Mouse (Mus musculus) layer of hippocampus, adult 9-11 months (tissue): ENCODE measurements around the gene Uso1.

Experiments
- DNase-seq: peaks from one replicate; pipeline ENCODE4 v3.0.0; 2022

Gene Uso1

DNA sequence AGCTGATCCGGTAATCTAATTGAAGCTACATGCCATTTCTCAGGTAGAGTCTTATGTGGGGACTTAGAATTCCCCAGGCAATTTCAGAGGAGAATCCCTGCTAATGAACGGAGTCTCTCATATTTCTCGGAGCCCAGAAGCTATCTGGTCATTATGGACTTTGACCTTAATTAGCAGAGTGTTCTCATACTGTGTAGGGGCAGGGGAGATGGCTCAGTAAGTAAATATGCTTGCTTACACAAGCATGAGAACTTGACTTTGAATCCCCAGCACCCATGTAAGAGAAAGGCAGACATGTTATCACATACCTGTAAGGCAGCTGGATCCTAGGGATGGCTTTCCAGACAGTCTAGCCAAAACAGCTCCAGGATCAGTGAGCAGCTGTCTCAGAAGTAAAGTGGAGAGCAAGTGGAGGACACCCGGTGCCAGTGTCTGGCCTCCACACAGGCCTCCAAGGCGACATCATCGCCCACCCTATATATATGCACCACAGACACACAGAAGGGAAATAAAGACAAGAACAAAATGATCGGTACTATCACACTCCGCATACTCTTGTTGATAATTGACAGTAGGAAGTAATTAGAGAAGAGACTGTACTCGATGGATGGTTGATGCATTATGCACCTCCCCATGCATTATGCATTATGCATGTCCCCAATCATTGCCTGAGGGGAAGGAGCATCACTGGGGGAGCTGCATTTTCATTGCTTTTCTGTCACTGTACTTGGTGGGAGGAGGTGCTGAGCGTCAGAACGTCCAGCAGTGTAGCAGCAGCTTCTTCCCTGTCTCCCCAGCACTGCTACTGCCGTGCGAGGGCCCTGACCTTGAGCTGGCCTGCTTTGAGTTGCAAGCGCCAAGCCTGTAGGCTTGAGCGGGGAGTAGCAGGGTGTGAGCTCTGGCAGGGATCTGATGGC, 59.4 kb downstream of the Uso1 start:
- DNase-seq, result peak; percentile 9

DNA sequence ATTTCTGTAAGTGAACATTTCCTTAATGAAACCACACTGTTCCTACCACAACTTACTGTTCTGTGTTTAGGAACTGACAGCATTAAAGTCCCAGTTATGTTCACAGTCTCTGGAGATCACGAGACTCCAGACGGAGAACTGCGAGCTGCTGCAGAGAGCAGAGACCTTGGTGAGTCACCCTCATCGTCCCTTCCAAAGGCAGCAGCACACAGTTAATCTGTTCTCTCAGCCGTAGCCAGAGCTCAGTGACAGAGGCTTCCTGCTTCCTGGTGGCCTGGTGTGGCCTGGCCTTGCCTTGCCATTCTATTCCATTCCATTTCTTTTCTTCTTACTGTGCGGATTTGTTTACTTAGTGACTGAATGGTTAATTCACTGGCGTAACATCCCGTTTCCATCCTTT, 60.5 kb downstream of the Uso1 start:
- no peak for DNase-seq

DNA sequence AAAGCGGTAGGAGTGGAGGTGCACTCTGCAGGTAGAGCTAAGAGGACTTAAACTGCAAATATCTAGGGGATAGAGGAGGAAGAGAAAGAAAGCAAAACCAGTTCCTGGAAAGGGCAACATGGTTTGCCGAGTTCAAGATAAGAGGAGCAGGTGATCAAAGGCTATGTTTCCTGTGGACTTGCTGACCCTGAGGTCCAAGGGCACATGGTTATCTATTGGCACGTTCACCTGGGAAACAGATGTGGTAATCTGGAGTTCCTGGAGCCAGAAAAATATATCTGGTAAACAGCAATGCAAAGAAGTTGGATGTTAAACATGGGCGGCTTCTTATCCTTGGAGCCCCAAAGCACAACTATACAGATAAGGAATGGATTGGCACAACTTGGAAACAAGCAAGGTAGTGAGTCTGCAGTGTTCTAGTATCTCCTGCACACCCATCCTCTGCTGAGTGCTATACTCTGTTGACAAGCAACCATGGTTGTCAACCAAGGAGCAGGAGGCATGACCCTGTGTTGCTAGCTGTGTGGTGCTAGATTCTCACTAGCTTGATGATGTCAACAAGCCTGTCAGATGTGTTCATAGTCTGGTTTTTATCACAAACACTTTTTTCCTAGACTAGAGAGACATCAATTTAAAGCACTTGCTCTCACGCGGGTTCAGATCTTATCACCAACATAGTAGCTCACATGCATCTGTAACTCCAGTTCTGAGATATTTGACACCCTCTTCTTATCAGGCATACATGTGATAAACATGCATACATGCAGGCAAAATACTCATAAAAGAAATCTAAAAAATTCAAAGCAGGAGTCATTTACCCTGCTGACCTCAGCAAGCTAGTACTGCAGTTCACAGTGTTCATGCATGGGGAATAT, 66.7 kb downstream of the Uso1 start:
- no peak for DNase-seq

DNA sequence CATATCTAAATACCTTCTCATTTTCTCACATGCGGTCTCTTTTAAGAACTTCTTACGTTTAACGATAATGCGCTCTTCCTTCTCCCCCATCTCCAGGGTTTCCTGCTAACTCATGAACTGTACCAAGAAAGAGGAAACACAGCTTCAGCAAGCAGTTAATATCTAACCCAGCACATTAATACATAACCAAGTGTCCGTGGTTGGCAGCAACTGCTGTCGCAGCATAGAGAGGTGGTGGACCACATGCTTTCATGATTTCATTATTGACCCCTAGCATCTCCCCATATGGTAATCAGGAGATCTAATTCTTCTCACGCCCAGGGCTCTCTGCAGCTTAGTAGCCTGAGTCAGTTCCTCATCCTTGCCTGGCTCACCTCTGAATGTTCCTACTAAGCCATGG, 67.4 kb downstream of the Uso1 start:
- DNase-seq, result no peak

DNA sequence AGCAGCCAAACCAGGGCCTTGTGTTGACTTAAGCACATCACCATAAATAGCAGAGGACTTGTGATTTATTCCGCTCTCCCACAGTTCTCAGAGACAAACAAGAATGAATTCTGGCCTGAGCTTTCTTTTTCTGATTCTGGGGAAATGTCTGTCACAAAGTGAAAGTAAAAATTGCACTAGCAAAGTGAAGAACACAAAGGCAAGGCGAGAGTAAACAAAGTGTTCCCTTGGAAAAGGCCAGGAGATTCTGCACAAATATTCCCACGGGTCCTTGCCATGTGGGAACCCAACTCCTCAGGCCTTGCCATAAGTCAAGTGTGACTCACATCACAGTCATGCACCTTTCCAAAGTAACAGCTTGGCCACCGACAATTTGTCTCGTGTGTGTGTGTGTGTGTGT, 68.0 kb downstream of the Uso1 start:
- no peak for DNase-seq

DNA sequence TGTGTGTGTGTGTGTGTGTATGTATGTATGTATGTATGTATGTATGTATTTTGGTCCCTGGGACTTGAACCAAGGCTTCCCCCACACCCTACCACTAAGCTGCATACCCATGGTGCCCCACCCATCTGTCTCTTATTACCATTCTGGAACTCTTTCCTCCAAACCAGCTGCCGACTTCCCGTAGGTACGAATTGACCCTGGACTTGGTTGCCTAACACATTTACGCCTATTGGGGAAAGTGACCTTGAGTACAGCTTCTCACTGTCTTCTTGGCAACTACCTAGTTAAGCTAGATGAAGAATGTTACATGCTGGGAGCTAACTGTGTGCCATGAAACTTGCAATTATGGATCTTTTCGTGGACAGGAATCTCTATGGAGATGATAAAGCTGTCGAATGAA, 68.4 kb downstream of the Uso1 start:
- DNase-seq, result no peak

DNA sequence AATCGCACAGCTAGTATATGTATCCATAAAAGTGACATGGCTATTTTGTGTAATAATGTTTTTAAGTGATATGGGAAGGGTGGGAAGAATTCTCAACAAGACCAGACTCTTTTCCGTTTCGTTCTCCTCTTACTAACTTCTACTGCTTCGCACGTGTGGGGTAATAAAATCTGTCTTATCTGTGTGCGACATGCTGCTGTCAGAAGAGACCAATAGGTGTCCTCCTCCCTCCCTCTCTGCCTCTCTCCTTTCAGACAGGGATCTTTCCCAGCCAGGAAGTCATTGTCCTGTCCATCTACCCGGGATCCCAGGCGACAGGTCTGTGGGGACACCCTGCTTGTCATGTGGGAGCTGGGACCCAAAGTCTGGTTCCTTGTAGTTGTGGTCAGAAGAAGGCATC, 72.5 kb downstream of the Uso1 start:
- no peak for DNase-seq

DNA sequence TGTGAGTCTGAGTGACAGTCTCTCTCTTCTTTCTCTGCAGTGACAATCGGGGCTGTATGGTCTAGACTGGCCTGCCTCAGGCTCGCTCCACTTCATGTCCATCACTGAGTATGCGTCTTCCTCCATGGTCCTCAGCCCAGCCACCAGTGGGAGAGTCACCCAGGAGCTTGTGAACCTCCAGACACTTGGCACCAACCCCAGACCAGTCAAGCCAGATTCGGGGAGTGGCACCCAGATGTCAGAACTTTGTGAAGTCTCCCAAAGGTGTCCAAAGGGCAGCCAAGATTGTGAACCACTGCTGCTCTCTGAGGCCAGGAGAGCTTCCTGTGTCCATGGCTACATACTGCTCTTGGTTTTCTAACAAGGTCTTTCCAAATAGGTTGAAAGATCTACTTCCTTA, 74.5 kb downstream of the Uso1 start:
- no peak for DNase-seq

DNA sequence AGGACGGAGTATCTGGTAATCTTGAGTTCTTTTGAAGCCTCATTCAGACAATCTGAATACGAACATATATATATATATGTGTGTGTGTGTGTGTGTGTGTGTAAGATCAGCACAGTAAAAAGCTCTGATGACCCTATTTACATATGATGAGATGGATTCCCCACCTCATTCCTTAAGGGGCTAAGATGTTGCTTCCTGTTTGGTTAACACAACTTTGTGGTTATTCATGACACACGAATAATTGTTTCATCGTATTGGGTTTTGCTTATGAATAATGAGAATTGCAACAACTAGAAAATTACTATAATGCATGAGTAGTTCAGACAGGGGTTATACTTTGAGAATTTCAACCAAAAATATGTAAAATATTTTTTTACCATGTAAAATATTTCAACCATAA, 77.6 kb downstream of the Uso1 start, which contains the start of gene U90926:
U90926 (minus strand) TSS at position 101 of the 400 bp plus-strand sequence.
- no peak for DNase-seq

DNA sequence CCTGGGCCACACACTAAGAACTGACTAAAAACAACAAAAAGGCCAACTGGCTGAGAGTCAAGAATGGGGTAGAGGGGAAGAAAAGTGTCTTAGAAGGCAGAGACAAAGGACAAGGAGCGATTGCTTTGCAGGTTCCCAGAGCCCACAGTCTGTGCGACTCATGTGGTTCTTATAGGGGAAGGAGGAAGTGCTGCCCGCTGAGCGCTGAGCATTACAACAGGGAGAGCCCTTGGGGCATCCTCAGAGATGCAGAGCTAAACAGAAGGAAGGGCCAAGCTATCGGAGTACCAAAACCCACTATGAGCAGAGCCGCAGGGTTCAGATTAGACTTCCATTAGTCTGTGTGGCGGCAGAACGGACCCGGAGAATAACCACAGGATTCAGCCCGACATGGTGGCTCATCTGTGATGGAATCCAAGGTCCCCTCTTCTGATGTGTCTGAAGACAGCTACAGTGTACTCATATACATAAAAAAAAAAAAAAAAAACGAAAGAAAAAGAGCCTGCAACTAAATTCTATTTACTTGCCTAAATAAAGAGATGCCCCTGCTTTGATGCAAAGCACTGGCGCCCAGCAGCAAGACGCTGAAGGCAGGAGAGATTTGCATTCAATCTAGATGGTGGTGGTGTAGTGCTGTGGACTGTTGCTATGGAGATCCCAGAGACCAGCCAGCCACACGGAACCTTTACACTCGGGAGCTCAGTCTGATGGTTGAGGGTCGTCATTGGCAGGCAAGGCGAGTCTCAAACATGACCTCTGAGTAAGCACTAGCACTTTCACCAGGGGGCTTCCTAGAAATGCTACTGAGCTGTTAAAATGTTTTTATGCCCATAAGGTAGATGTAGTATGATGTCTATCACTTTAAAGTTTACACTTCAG, 81.4 kb downstream of the Uso1 start:
- DNase-seq, result no peak

DNA sequence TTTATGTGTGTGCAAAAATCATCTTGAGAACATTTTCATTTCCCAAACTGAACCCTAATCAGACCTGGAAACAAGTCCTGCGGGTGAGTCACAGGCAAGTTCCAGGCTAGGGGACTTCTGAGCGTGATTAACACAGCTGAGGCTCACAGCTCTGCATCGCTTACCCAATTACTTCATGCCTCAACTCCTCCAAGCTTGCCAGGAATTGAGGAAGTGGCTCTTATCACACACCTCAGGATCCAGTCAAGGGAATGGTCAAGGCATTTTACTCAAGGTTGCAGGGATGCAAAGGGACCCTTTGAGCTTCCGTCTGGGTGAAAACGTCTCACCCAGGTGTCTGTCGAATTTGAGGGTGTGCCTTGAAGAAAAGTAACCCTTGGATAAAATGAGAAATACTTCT, 82.1 kb downstream of the Uso1 start:
- no peak for DNase-seq

DNA sequence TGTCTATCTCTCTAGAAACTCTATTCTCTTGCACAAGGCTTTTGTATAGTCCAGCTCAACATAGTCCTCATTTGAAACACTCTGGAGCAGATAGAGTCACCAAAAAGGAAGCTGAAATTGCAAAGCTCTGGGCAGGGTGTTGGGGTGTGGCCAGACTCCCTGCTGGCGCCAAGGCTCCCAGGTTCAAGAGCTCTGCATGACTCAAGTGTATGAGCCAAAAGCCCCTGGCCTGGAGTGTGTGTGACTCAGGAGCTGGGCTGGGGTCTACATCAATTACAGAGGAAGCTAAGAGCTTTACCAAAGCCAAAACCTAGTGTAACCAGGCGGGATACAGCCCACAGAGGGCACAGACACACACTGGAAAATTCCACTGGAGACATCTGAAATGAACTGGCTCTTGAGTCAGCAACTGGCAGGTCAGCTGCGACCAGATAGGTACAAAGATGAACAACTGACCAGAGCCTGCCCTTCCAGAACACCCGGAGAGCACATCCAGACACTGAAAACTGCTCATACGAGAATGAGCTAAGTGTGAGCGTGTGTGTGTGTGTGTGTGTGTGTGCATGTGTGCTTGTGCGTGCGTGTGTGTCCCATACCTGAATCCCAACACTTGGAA, 82.7 kb downstream of the Uso1 start:
- DNase-seq, result no peak

DNA sequence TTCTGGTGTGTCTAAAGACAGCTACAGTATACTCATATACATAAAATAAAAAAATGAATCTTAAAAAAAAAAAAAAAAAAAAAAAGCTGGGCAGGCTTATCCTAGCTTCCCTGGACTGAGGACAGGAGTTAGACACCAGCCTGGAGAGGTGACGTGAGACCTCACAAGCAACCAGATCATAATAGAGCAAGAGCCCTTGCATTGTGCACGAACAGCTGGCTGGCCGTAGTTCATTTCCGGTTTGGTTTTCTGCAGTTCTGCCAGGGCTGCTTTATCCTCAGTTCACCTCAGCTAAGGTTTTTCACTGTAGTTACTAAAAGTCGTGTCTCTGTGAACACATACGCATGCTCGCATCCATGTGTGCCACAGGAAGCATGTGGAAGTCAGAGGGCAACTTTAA, 90.0 kb downstream of the Uso1 start:
- DNase-seq, result no peak

DNA sequence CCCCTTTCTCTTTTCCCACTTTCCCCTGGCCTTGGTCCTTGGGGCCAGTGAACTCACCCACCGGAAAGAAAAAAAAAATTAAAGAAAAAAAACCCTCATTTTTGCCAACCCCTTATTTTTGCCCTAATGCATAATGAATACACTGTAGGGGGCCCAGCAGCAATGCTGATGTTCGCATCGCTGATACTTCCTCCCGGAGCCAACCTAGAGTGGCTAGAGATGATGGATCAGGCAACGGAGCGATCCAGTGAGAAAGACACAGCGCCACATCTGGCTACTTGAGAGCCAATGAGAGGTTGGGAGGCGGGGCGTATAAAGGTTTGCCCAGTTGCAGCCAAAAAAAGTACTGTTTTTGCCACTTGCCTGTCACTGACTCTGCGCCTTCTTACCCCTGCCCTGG, 91.0 kb downstream of the Uso1 start:
- no peak for DNase-seq

DNA sequence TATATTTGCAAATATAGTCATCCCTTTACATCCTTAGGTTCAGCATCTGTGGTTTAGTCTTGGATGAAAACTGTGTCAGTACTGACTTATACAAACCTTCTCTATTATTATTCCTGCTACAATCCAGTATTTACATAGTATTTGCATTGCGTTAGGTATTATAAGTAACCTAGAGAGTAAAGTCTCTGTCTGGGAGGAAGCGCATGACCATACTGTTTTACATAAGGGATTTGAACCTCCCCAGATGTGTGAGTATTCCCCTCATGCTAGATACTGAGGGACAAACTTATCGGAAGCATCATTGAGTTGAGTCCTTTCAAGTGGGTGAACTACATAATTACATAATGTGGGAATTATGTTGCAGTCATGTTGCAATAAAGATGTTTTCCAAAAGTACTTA, 91.8 kb downstream of the Uso1 start:
- DNase-seq, result no peak

DNA sequence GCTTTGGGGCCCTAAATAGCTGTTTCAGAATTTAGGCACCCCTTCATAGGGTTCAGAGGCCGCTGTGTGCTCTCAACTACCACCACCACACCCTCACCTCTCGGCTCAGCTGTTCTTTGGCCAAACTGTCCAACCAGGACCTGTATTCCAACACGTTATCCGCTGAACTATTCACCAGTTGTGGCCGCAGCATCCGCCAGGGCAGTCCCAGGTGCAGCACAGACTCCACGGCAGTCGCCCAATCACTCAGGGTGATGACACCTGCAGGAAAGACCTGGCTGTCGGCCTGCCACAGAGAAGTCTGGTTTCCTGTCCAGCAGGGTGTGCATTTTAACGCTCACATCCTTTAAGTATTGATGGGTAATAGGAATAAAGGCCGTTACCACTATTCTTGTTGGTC, 92.6 kb downstream of the Uso1 start:
- no peak for DNase-seq

DNA sequence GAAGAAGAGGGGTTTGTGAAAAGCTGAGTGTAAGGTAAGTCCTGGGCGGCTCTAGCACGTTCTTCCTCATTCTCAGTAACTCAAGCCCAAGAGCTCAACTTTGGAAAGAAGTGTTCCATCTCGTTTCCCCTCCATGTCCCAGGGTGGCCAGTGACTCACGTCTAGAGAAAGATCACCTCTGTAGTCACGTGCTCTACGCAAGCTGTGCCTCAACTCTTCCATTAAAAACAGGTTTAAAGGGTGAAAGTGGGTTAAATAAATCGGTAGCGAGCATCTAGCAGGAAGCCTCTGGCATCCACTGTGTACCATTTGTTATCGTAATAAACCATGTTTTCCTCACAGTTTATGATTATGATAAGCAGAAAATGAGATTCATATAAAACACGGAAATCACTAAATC, 94.1 kb downstream of the Uso1 start:
- DNase-seq, result no peak

DNA sequence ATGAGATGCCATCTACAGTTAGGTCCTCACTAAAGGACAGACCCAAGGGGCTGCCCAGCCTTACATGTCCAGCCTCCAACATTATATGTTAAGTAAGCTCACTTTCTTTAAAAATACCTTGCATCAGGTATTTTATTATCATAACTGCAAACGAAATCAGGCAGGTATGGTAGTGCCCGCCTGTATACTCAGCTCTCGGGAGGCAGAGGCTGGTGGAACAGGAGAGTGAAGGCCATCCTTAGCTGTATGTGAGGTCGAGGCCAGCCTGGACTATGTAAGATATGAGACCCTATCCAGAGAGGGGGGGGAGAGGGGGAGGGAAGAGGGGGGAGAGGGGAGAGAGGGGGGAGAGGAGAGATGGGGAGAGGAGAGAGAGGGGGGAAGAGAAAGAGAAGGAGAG, 95.6 kb downstream of the Uso1 start:
- DNase-seq, result no peak

DNA sequence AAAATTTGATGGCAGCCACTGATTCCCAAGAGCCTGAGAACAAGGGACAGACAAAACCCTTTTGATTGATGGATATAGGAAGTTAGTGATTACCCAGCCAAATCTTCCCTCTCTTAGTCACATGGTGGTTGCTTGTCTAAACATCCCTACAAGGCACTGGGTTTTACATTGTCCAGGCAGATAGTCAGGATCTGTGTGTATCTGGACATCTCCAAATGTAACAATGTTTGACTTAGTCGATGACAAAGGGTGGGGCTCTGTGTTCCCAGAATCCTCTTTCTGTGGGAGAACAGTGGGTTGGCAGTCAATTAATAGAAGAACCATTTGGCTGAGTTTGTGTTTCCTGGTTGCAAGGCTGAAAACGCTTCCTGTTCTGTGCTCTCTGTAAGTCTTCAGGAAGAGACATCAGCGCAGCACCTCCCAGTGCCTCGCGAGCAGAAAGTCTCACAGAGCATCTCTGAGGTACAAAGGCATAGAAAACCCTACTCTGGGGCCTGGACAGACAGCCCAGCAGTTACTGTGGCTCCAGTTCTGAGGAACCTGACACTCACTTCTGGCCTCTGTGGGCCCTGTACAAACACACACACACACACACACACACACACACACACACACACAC, 97.3 kb downstream of the Uso1 start:
- no peak for DNase-seq

DNA sequence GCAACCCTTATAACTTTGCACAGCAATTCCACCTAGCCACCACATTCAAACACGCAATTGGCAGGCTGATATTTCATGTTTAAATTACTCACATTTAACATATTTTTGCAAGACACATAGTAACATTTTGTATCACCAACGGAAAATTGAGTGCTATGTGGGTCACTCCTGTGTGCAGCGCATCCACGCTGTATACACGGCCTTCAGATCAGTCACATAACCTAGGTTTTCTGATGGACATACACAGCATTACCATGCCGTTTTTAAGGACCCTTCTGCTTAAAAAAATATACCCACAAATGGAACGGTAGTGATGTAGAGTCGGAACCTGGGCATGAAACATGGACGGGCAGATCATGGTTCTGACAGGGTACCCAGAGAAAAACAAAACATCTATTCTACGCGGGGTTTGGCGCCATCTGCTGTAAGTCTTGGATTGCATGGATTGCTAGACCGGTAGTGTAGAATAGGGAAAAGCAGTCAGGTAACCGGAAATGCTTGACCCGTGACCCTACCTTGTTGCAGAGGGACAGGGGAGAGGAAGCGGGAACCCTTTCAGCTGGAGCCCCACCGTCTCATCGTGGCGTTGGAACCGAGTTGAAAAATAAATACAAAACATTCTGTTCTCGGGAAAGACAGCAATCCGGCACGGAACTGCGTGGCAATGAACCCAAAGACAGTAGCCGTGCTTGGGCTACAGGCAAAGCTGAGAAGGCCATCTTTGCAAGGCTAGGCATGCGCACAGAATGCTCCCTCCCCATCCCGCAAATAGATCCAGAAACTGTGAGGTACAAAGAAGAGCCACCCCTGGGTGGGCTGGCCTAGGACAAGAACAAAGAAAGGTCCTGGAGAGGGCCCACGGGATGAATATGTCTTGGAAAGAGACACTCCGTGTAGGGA, 101.8 kb downstream of the Uso1 start:
- DNase-seq, result peak; percentile 47

DNA sequence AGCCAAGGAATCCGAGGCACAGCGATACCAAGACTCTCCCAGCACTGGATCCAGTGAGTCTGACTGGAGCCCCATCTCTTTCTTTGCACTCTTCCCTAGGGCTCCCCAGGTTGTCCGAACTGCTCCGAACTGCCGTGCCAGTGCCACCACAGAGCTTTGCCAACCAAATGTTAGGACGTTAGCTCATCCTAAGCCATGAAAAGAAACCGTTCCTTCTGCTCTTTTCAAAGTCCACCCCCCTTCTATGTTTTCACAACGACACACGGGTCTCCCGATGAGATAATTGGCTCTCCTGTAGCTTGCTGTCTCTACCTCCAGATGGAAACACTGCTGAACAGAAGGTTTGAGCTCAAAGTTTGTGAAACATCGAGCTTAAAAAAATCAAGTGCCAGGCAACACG, 103.0 kb downstream of the Uso1 start:
- DNase-seq, result peak; percentile 67
